Mouse (Mus musculus): ENCODE results near the gene Ptprm.

DNA sequence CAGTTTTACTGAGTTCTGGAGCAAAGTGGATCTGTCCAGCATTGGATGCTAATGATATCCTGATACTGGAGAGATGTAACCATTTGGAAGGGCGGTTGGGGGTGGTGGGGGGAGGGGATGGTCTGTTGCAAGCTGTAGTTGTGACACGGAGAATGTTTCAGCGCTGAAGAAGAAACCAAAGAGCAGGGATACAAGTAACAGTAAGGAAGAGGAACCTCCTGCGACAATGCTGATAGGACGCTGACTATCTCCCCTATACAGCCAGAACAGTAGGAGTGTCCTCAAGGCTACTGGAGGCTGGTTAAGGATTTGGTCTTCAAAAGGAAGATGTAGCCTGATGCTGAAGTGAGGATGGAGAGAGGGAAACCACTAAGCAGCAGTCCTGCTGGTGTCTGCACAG, 160.5 kb downstream of the Ptprm start:
- TF ChIP-seq CTCF (IDR thresholded peaks at IDR 0.05; ENCODE audit: borderline replicate concordance, control insufficient read depth, extremely low read depth, insufficient read depth, low read length, poor library complexity) (no peak), POLR2A (IDR thresholded peaks at IDR 0.05; ENCODE audit: control insufficient read depth, extremely low read depth, insufficient read depth, low read length, poor library complexity) (no peak)

All from thymus, adult 2 months (tissue).